Mouse (Mus musculus) adrenal gland, adult 18-20 months (tissue): ENCODE measurements around the gene Ikzf4. TPM values are rescaled to one million over a fixed set of nuclear protein-coding genes. Genes with fewer than 3 reads are reported as not detected.

Source experiments
- microRNA-seq, 2 experiments: library from miRNA; unstranded; fragments of <30 nt; microRNA quantifications; one replicate each; pipeline ENCODE4 v1.2.0; 2021; ENCODE audit warnings: borderline number of aligned reads in 2 of 2
- total RNA-seq, 2 experiments: library from RNA; stranded (reverse); gene quantifications; 1 replicate in 1 of 2; 2 replicates in 1 of 2; pipeline ENCODE4 v1.2.3; 2021

Ikzf4 gene
- total RNA-seq, 2 experiments from 2014 or later, result 2.3 TPM

Small RNA genes within 50 kb of the gene (microRNA-seq; reads per million reads assigned to microRNA genes)
- 0 reads per million in 2 experiments for gene Mir6917

Other genes with a start within 250 kb of the Ikzf4 start
- under 1 TPM in 1 of 2 experiments, not detected in 1; 0.16 TPM for gene Slc39a5, start 244.8 kb downstream of the Ikzf4 start, total RNA-seq
- 10 to 100 TPM; 74.3 to 75.2 TPM for gene Nabp2, start 234.5 kb downstream of the Ikzf4 start, total RNA-seq
- 10 to 100 TPM; 40.0 to 42.2 TPM for gene Rnf41, start 234.3 kb downstream of the Ikzf4 start, total RNA-seq
- 100 to 1,000 TPM; 113 to 116 TPM for gene Smarcc2, start 186.7 kb downstream of the Ikzf4 start, total RNA-seq
- 100 to 1,000 TPM; 816 to 933 TPM for gene Myl6, start 151.8 kb downstream of the Ikzf4 start, total RNA-seq
- gene Myl6b, start 147.3 kb downstream of the Ikzf4 start, total RNA-seq, result 10 to 100 TPM in 1 of 2 experiments, 1 to 10 TPM in 1; 5.3 to 11.6 TPM
- 10 to 100 TPM; 23.6 to 39.0 TPM for gene Esyt1, start 120.1 kb downstream of the Ikzf4 start, total RNA-seq
- 10 to 100 TPM; 14.5 TPM for gene Zc3h10, start 98.2 kb downstream of the Ikzf4 start, total RNA-seq
- 1,000 to 10,000 TPM; 2,692 to 2,714 TPM for gene Rpl41, start 96.7 kb downstream of the Ikzf4 start, total RNA-seq
- 10 to 100 TPM; 72.6 to 85.2 TPM for gene Pa2g4, start 80.0 kb downstream of the Ikzf4 start, total RNA-seq
- 1 to 10 TPM; 2.6 to 4.0 TPM for gene Erbb3, start 56.3 kb downstream of the Ikzf4 start, total RNA-seq
- gene Rps26, start 19.2 kb downstream of the Ikzf4 start, total RNA-seq, result 100 to 1,000 TPM; 564 to 729 TPM
- gene Suox, start 28.1 kb upstream of the Ikzf4 start, total RNA-seq, result 10 to 100 TPM; 29.4 to 37.6 TPM
- gene Rab5b, start 50.3 kb upstream of the Ikzf4 start, total RNA-seq, result 100 to 1,000 TPM; 112 to 122 TPM
- gene Pmel, start 58.2 kb upstream of the Ikzf4 start, total RNA-seq, result 1 to 10 TPM in 1 of 2 experiments, under 1 TPM in 1; 0.42 to 1.1 TPM
- gene Cdk2, start 59.0 kb upstream of the Ikzf4 start, total RNA-seq, result 10 to 100 TPM; 12.8 to 13.1 TPM
- 10 to 100 TPM; 16.3 to 18.1 TPM for gene Dgka, start 98.9 kb upstream of the Ikzf4 start, total RNA-seq
- 10 to 100 TPM; 21.6 to 23.8 TPM for gene Pym1, start 101.9 kb upstream of the Ikzf4 start, total RNA-seq
- gene Mmp19, start 144.9 kb upstream of the Ikzf4 start, total RNA-seq, result 10 to 100 TPM; 33.1 to 41.7 TPM
- 10 to 100 TPM; 60.0 to 67.1 TPM for gene Dnajc14, start 158.1 kb upstream of the Ikzf4 start, total RNA-seq
- 1 to 10 TPM; 6.7 to 7.6 TPM for gene Tmem198b, start 158.4 kb upstream of the Ikzf4 start, total RNA-seq
- 10 to 100 TPM; 52.6 to 53.4 TPM for gene Sarnp, start 171.3 kb upstream of the Ikzf4 start, total RNA-seq
- 10 to 100 TPM; 45.2 to 52.3 TPM for gene Ormdl2, start 175.7 kb upstream of the Ikzf4 start, total RNA-seq
- gene Gdf11, start 245.7 kb upstream of the Ikzf4 start, total RNA-seq, result 1 to 10 TPM; 1.4 to 1.9 TPM